Mouse (Mus musculus): ENCODE results near the gene Lrmda.

Lrmda gene

DNA sequence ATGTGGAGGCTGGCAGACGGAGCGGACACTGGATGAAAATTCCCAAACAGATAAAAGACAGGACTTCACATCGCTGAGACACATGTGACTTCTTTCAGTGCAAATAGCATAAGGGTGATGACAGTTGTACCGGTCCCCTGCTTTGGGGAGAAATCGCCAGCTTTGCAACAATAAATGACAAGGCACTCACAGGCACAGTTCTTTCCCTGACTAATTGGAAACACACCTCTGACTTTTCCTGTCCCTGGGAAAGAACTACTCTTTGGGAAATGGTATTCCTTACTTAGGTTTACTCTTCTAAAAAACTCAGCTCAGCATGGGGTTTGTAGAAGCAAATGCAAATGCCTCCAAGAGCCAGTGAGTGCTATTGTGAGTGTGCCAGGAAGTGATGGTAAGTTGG is 702.3 kb downstream of the Lrmda start:
- WGBS, result 57% methylated on average over 5 of the region's 5 CpGs

DNA sequence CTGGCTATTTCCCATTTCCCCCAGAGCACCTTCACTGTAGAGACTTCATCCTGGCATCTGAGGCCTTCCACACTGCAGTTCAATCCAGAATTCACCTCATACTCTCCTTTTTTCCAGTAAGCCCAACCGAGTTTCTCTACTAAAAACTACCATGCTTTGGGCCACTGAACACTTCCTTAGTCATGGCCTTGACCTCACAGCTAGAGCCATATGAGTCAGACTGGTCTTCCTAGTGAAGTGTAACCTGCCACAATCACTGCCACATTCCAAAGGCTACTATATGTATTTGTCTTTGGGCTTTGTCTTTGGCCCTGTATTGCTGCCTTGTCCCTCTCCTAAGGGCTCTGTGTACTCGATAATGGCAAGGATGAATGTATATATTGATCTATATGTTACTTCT is 708.0 kb downstream of the Lrmda start:
- WGBS, result 83% methylated on average over 2 of the region's 2 CpGs

DNA sequence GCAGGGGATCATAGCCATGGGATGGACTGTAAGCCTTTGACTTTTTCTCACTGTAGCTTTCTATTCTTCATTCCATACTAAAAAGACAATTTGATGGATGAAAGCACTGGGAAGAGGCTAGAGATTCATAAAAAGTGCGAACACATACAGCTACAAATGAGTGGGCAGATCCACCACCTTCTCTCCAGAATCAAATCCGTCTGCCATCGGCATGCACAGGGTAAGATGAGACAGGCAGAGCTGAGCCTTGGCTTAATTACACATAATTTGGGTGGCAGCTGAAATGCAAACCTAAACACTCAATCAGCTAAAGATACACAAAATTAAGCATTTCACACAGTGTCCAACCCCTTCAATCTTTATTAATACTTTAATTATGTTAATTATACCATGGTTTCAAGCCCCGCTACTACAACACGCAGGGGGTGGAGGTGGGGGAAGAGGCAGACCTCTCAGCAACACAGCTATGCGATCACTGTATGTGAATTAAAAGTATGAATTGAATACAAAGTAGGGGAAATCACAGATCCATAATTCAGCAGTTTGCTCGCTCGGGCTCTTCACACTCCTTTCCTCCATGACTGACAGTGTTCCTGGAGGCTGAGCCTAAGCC is 709.2 kb downstream of the Lrmda start:
- 68% methylated on average over 8 of the region's 8 CpGs for WGBS

DNA sequence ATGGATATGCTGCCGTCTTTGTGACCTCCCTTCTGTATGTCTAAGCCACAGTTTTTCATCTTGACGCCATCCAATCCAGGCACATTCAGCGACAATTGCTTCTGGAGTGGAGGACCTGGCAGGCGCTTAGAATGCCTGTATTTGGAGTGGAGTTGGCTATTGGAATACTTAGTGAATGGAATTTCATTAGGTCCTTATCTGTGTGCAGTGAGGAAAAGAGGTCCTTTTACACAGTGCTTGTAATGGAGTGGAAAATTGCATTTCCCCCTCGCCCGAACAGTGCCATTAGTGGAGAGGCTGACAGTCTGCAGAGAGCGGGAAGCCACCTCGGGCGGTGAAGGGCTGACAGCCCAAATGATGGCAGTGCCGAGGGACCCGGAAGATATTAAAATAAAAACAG is 719.1 kb downstream of the Lrmda start:
- 65% methylated on average over 11 of the region's 11 CpGs for WGBS

DNA sequence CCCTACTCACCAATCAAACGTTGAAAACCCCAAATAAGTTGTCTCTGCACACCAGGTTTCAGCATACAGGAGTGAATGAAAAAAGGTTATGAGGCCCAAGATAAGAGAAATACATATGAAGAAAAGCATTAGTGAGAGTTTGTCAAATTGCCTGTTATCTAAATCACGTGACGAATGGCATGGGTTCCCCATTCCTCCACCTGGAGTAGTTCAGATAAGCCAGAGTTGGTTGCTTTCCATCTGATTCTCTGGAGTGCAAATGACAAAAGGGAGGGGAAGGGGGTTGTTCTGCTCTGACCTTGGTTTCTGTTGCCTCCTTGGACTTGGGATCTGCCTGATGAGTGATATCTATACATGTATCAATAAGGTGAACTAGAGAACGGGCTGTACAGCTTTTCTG is 723.8 kb downstream of the Lrmda start:
- WGBS, result 97% methylated on average over 4 of the region's 4 CpGs

DNA sequence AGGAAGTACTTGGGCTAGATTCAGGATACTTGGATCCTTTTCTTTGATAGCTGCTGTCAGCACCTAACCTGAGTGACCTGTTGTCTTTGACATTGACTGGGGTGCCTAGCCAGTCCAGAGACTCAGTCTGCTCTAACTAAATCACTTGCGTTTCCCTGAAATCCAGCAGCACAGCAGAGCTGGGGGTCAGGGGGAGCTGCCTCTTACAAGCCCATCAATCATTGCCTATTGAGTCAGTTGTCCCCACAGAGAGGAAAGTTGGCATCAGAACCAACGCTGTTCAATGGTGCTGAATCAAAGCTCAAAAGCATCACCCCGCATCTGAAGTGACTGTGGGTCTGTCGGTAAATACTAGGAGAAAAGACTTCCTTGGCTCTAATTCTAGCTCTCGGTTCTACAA is 725.2 kb downstream of the Lrmda start:
- 58% methylated on average over 5 of the region's 5 CpGs for WGBS

DNA sequence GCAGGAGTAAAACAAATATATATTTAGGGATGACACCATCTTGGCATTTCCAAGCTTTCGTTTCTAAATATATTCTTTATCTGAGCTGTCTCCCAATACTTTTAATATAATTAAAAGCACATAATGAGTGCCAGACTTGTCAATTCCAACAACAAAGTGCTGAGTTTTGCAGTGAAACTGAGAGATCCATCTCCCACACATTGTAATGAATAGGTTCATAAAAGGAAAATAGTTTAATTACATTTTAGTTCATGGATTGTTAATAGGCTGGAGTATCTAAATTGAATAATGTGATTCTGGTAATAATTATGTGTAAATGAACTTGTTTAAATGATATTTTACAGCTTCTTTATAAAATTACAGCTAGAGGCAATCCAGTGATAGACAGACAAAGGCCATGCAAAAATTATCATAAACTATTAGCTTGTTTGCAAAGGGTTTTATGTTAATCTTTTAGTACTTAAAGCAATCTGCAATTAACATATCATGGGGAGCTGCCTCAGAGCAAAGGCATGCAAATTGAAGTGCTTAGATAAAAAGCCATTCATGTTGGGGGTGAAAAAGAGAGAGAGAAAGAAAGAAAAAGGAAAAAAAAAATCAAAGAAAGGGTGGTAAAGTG is 725.9 kb downstream of the Lrmda start:
- 63% methylated on average over 1 of the region's 1 CpGs for WGBS

DNA sequence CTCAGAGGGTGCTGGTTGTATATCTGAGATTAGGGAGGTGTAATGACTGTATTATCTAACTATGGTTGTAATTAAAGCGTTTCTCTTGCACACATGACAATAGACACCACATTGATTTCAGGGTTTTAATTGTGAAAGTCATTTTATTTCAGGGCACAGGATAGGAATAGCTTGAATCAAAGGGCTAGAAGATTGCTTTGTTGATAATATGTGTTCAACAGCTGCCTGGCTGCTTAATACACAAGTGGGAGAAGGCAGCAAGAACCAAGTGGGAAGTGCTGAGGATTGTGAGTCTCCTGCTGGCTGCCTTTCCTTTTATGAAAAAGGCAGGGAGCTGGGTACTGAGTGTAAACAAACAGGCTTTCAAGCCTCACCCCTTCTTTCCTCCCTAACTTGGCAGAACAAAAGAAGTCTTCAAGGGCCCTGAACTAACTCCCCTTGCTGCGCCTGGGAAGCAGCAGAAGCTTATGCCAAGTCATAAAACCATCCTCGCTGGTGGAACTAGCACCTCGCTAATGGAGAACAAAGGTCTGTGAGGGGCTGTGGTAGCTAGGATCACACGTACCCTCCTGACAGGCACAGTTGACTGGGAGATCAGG is 726.5 kb downstream of the Lrmda start:
- 36% methylated on average over 5 of the region's 5 CpGs for WGBS

DNA sequence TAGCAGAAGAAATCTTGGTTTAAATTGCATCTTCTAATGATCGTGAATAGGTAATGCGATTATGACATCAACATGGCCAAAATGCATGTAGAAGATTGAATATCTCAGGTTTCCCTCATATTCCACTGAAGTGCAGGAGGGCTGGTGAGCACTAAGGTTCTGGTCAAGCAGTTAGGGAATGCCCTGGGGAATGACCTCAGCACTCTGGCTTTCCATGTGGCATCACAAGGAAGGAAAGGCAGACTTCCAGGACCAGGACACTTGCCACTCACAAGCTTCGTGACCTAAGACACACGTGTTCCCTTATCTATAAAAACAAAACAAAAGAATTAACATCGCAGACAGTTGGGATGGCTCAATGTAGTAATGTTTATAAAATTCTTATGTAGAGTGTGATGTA is 728.3 kb downstream of the Lrmda start:
- 97% methylated on average over 5 of the region's 5 CpGs for whole genome bisulfite sequencing

DNA sequence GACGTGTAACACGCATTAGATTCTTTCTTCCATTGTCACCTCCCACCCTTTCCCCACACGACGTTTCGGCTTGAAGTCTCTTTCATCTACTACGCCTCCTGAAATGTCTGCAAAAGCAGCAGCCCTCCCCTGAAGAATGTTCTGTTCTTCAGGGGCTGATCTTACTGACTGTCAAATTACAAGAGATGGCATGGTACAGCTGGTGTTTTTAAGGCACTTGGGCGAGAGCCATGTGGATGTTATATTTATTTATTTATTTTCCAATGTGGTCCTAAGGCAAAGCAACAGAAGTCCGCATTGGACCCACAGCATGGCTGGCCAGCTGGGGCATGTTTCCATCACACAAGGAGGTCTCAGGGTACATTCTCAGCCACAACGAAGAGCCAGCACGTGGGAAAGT is 731.8 kb downstream of the Lrmda start:
- 68% methylated on average over 10 of the region's 10 CpGs for whole genome bisulfite sequencing

DNA sequence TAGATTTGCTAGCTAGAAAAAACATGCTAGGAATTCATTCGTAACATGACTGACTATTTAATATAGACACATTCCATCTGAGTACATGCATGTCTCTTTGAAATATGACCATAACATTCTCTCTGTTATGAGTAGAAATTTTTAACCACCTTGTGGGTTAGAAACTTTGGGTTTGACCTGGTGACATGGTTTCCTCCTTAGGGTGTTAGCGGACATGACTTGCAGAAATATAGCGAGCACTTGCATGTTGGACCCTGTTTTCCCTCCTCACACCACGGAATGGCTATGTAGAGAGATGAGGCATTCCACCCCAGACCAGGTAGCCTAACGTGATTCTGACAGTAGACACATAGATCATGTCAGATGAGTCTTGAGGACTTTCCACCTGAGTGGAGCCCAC is 735.1 kb downstream of the Lrmda start:
- 94% methylated on average over 5 of the region's 5 CpGs for WGBS

DNA sequence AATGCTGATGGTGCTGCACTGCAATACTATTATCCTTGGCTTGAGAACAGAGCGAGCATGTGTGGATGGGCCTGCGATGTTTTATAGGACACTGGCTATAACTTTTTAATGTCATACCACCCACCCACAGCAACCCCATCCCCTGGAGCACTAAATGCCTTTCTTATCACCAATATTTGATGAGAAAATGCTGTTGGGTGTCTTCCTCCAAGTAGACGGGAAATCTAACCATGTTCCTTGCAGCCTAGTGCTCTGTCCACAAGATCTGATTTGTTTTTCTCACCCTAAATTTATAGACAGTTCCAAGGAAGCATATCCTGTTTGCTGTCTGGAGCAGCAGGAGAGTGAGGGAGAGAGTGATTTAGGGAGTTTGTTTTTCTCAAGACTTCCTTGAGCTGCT is 738.0 kb downstream of the Lrmda start:
- 96% methylated on average over 3 of the region's 3 CpGs for WGBS

DNA sequence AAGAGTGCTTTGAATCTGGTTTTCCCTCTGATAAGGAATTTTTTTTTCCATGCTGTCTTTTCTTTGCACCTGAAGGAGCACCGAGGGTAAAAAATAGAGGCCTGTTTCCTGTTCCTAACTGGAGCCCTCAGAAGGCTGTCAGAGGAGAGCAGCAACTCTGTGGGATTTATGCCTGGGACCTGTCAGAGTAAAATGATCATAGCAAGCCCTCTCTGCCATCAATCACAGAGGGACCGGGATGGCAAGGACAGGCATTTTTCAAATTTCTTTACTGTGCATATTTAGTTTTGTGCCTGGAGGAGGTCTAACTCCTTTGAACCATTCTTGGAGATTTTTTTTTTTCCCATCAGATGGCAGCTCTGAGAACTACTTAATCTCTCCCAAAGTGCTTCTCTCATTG is 739.7 kb downstream of the Lrmda start:
- 64% methylated on average over 2 of the region's 2 CpGs for WGBS

DNA sequence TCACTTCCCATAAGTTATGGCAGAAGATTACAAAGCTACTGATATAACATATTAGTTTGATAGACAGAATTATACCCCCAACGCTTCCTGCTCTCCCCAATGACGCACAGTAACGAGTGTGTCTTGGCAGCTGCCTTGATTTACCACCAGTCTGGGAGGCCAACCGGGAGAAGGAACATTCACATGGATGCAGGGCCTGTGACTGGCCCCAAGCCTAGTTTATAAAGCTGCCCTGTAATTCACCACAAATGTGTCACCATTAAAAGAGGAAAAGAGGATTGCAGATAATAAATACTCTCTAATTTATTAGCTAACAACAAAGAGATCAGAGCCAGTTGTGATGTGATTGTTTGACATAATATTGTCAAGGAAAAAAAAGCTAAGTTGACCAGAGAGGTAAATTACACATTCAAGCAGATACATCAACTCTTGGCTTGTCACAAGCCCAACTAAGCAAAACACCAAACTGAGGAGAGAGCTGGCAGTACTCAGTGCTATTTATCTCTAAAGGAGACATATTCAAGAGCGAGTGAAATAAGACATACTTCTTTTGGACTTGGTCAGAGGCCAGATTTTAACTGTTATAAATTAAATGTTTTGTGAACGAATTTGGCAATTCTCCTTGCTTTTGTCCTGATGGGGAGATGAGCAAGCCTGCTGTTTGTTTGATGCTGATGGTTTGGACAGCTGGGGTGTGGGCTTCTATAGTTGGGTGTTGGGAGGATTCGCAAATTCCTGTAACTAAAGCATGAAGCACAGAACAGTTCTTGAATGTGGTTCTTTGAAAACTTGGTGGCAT is 740.9 kb downstream of the Lrmda start:
- 54% methylated on average over 7 of the region's 7 CpGs for WGBS

DNA sequence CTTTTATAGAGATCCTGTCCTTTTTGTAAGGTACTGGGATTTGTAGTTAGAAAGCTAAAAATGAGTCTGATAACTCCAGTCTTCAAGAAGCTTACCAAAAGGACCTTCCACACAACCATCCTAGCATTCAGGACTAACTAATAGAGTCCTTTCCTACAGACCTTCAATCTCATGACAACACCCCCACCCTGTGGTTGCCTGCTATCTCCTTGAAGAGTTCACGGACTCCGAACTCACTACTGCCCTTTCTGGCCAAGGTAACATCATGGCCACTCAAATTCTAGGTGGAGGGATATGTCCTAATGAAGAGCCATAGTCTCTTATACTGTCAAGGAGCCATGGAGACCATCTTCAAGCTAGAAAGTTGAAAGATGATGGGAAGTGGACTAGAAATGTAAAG is 762.2 kb downstream of the Lrmda start:
- 90% methylated on average over 2 of the region's 2 CpGs for WGBS

DNA sequence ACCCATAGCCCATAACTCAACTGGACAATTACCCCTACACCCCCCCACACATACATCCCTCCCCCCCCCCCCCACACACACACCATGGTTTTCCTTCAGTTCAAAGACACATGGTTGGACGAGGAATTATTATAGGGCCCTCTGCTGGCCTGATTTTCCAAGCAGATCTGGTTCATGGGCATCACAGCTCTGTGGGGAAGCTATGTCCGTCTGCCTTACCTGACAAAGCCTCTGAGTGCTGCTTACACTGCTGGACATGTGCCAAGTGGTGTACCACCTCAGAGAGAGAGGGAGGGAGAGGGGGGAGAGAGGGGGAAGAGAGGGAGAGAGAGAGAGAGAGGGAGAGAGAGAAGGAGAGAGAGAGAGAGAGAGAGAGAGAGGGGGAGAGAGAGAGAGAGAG is 762.9 kb downstream of the Lrmda start:
- 71% methylated on average over 2 of the region's 2 CpGs for WGBS

DNA sequence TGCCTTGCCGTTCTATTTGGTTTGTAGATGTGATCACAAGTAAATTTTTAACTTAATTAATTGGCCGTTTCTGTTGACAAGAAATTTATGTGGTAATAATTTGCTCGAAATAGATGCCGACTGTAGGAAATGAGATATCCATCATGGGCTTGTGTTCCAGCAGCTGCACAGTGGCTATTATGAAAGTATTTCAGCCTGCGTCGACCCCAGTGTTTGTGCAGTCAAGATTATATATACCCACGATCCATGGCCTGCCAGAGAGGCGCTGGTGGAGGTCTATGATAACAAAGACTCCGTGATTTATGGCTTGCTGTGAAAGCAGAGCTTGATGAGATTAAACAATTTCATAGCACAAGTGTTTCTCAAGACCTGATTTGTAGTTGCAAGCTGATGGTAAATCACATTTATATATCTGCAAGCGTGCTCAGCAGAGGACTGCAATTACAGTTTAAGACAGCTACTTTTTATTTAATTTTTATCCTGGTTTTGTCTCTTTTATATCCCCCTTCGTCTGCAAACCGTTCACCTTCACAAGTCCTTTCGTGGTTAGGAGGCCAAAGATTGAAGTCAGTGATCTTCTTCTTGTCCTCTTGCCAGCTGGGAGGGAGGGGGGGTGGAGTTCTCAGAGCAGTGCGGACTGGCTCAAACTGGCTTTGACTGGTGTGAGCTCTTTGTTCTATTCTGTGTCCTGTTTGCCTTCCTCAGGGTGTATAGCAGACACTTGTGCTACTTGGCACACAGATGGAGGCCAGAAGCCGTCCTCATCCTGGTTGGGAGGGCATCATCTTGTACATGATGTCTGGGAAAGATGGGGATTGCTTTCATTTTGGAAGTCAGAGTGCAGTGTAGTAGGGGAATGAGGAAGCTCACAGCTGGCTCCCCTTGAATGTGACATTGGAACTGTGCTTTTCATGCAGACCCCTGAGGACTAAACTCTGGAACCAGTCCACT is 764.0 kb downstream of the Lrmda start:
- 83% methylated on average over 15 of the region's 15 CpGs for WGBS

DNA sequence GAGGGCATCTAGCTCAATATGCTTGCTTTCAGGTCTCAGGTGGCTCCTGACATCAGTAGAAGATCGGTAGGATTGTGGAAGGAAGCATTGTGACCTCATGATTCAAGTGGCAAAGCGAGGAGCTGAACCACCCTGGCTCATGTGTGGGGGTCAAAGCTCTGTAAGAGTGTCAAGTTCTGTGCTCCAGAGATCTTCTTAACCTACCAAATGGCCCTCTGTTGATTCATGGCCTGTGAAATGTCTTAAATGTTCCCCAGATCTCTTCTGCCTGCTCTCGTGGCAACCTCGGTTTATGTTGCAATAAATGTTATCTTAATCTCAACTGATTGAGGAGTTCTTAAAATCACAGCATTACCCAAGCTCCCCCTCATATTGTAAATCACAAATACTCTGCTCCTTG is 780.5 kb downstream of the Lrmda start:
- WGBS, result 93% methylated on average over 4 of the region's 4 CpGs

DNA sequence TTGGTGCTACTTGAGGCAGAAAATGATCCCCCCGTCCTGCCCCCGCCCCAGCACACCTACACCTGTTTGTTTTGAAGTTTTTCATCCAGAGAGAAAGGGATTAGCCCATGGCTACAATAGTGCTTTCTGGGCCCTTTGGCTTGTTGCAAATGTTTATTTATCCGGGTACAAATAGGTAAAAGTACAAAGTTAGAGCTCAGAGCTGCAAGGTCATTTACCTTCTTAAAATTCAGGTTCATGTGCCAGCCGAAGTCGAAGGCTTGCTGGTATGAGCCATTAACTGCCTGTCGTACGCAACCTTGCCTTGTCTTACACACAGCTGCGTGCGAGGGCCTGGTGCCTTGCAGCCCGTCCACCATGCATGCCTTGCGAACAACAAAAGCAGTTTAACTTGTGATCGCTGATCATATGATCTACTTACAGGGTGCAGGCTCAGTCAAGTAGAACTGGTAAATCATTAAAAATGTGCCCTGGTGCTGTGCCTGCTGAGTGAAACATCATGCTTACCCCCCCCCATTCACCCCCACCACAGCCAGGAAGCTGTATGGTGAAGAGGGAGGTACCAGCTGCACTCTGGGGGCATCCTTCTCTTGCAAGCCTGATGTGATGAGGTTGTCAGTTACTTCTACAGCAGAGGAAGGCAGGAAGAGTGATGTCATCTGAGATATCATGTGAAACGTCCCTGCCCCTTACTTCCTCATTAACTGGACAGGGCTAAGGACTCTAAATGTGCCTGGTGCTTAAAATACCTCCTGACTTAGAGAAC is 781.5 kb downstream of the Lrmda start:
- WGBS, result 86% methylated on average over 13 of the region's 13 CpGs

DNA sequence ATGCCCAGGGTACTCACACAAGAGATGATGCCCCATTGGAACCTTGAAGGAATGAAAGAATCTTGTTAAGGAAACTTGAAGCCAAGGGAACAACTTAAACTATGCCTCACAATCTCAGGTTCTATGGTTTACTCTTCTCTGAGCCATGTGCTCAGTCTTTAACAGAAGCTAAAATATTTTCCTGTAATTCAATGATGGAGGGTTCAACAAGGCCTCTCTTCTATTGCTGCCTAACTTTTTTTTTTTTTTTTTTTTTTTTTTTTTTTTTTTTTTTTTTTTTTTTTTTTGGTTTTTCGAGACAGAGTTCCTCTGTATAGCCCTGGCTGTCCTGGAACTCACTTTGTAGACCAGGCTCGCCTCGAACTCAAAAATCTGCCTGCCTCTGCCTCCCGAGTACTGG is 782.2 kb downstream of the Lrmda start:
- WGBS, result 79% methylated on average over 4 of the region's 4 CpGs

DNA sequence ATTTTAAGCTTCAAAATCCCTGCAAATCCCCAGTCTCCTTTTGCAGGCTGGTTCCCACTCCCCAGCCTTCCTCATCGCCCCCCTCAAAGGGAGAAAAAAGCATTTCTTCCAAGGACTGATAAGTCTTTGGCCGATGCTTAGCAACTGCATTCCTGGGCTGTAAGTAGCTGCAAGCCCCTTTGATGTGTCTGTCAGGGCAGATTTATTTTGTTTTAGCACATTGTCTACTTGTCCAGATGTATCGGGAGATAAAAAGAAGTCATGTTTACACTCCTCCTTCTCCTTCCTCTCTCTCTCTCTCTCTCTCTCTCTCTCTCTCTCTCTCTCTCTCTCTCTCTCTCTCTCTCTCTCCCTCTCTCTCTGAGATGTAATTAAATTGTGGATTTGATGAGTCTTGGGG is 787.8 kb downstream of the Lrmda start:
- 59% methylated on average over 3 of the region's 3 CpGs for WGBS
